Mouse (Mus musculus) cerebellum, adult 8-10 months (tissue): ENCODE measurements at regions not wholly inside any gene's neighbourhood (a gene's known extent, or its start where the extent isn't known, plus 50 kb on each side); places are given as distances from the start of the nearest gene placed in this dataset.
A peak's percentile ranks its signal among the peaks of the same experiment; 100 is the strongest.
"Not testable (repeated sequence)": the region's sequence is repeated elsewhere in the genome, so short reads cannot be mapped to it uniquely, and the experiment has no call there.

Experiments
- DNase-seq: peaks from one replicate; pipeline ENCODE4 v3.0.0; 2022

- DNase-seq = not testable (repeated sequence)
Measured at GRCm38 (mm10) chr17:13432256-13432655, 77.9 kb downstream of the Tcp10c start.

- DNase-seq = not testable (repeated sequence)
Measured at GRCm38 (mm10) chr17:13434146-13434545, 79.8 kb downstream of the Tcp10c start.

DNA sequence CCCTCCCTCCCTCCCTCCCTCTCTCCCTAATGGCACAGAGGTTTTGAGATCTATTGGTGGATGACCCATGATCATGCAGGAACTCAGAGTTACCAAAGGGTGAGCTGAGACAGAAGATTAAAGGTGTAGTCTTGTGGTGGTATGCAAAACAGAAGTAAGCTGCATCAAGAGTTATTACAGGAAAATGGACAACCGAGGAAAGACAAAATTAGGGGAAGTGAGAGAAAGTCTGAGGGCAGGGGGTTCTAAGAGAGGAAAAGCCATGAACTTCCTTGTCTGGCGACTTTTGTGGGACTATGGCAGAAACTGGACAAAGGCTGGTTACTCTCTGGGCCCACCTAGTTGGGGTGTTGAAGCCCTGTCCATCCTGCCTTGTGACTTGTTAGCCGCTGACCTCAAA, 84.4 kb downstream of the Tcp10c start:
- DNase-seq = not testable (repeated sequence)

- not testable (repeated sequence) for DNase-seq
Measured at GRCm38 (mm10) chr17:13440708-13441530, 86.5 kb downstream of the Tcp10c start.

DNA sequence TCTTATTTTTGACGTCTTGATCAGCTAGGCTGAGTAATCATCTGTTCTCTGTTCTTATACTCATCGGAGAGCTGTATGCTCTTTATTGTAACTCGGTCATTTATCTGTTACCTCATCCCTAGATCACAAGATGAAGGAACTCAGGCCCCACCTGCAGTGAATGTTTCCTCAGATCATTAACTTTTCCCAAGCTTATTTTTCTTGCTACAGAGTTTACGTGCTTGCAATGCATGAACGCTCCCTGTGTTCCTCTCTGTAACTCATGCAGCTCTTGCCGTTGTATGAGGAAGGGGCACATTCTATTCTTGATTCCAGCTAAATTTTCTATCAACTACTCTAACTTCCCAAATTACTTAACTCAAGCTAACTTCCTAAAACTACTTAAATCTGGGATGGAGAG, 87.9 kb downstream of the Tcp10c start:
- not testable (repeated sequence) for DNase-seq

DNA sequence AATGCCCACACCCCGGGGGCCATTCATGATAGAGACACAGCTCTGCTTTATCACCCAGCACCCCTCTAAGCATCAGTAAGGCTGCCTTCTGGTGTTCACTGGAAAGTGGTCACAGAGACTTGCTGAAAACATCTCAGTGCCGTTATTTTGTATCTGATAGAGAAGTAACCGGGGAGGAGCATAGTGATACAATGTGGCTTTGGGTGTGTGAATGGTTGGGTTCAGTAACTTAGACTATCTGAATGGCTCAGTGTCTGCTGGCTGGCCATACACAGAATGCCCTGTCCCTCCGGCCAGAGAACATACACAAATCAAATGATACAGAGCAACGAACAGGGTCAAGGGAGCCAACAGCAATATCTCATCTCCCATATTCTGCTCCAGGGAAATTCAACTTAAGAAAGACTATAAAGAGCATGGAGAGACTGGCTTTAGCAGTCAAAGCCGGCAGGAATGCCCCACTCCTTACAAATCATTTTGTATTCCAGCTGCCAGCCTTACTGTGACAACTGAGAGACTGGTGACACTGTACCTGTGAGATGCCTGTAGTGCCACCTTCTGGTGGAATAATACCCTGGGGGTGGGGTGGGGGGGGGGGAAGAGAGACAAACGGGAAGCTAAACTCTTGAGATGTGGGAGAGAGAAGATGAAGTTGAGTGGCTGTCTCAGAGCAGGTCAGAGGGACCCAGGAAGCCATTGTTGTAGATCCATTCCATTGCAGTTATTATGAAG, 102.7 kb downstream of the Tcp10c start:
- DNase-seq = not testable (repeated sequence)

- not testable (repeated sequence) for DNase-seq
Measured at GRCm38 (mm10) chr17:13457942-13458341, 103.6 kb downstream of the Tcp10c start.

DNA sequence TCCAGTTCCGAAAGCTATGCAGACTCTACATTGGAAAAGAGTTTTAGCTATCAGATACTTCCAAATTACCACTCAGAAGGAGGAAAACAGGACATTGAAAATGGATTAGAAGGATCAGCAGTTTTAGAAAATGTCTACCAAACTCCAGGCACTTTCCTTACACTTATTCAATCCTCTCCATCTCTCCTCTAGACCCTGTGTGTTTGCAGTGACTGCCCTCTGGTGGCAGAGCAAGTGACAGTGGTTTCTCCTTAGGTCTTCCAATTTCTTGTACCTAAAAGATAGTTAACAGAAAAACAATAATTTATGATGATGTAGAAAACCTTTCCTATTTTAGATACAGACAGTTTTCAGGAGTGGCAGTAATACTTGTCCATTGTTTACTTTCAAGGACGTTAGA, 104.4 kb downstream of the Tcp10c start:
- DNase-seq = not testable (repeated sequence)

GRCm38 (mm10) chr17:13462663-13463062, 108.3 kb downstream of the Tcp10c start:
- not testable (repeated sequence) for DNase-seq

- not testable (repeated sequence) for DNase-seq
Measured at GRCm38 (mm10) chr17:13465822-13466221, 111.5 kb downstream of the Tcp10c start.

DNA sequence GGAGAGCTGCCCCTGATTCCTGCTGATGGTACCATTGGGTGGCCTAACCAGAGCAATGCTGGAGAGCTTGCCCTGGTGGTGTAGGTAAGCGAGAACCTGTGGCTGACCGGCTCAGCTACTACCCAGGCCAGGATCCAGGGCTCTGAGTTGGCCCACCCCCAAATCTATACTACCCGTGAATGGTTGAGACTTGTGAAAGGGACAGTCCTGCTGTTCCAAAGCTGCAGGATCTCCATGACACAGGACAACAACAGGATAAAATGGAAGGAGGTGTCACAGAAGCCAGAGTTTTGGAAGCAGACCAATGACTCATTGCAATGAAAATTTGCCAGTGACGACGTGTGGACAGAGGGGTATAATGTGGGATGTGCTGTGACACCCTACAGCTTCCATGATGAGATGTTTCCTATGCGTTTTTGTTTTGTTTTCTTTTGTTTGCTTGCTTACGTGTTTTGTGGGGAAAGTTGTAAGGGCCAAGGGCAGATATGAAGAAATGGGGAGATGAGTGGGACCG, 115.6 kb downstream of the Tcp10c start:
- DNase-seq = not testable (repeated sequence)

- DNase-seq = peak; percentile 80
Measured at GRCm38 (mm10) chr17:13472460-13473062, 118.2 kb downstream of the Tcp10c start.

- DNase-seq = no peak
Measured at GRCm38 (mm10) chr17:13474310-13475094, 120.1 kb downstream of the Tcp10c start.

DNA sequence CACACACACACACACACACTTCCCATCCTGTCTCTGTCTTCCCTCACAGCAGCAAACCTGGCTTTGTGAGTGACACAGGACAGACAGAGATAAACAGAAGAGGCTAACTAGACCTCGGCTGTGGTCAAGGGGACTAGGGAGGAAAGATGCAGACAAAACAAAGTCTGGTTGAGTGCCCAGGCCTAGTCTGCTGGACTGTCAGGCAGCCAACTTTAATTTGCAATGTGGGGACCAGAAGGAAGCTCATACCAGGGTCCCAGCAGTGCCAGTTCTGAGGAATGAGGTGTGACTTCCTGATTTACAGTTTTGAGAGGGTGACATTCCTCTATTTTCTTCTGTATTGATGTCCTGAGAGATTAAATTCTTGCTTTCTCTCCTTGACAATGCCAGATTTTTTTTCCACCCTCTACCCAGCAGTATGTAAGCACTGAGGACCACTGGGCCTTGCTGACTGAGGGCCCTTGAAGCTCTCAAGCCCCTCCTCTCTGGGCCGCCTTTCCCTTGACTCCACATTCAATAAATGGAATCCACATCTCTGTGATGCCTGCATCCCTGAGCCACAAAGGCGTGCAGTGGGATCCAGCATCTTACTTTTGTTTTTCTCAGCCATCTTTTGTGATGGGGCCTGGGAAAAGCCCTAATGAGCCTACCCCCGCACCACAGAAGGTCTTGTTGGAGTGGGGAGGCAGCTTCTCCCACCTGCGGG, 124.6 kb downstream of the Tcp10c start:
- DNase-seq = no peak

DNA sequence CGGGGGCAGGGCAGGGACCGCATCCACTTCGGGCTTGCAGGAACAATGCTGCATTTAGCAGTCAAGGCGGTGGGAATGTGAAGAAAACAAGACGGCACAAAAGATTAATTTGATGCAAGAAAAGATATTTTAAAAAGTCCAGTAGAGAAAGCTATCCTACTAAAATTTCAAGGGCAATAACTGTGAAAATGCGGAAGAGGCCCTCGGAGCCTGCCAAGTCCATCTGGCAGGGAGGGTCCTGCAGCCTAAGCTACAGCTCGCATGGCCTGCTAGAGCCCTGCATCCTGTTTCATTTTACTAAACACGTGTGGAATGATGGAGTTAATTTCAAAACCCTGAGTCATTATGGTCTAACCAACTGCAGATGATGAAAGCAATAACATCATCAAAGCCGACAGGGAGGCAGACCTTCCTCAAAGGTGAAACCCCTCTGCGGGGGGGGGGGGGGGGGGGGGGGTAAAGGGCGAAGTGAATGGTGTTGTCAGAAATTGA, 125.2 kb downstream of the Tcp10c start:
- no peak for DNase-seq

GRCm38 (mm10) chr17:13481445-13482085, 127.2 kb downstream of the Tcp10c start:
- DNase-seq = no peak

GRCm38 (mm10) chr17:13482136-13482535, 127.8 kb downstream of the Tcp10c start:
- DNase-seq = no peak

DNA sequence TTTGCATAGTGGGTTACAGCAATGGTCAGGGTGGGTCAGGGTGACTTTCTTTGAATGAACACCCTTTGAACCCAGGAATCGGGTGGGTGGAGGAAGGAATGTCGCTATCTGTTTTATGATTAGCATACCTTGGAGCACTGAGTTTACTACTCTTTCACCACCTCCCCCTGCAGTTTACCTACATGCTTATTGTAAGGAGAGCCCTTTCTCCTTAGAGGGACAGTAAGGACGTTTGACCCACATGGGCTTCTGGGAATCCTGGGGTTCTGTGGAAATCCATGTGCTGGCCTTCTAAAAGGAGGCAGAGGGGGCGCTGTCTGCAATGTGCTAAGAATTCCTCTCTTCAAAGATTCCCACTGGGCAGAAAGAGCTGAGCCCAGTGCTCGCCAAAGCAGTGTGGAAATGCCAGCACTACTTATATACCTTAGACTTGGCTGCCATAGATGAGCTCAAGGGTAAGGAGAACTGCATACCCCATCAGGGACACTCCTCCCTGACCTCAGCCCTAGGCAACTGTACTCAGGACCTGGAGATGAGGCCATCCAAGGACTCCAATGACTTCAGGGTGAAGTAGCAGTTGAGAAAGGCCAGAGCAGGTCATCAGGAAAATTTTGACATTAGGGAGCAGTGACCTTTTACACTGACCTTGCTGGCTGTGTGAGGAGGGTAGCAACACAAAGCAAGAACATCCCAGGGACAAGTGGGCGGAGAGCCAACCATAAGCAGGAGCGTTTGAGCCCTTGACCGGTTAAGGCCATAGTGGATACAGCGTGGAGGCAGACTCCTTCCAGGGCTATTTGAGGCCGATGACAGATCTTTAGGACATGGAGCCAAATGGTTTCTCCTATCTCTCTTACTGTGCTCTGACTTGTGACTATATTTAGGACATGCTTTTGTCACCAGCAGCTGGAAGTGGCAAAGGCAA, 133.2 kb downstream of the Tcp10c start:
- DNase-seq = no peak

- DNase-seq = no peak
Measured at GRCm38 (mm10) chr17:13488608-13489324, 134.4 kb downstream of the Tcp10c start.
